Mouse (Mus musculus) heart, embryonic 10.5 days (tissue): ENCODE data around the gene Rnf207. TPM values are rescaled to one million over a fixed set of nuclear protein-coding genes. Genes with fewer than 3 reads are reported as not detected.

Experiments
- DNase-seq: peaks from one replicate; pipeline ENCODE4 v3.0.0-alpha.2; 2017; ENCODE audit warnings: low spot score
- H3K27ac ChIP-seq: fragments of 300-500 bp; sonication (generic); 2 replicates; pipeline ENCODE4 v1.5.1; 2016; ENCODE audit warnings: mild to moderate bottlenecking
- H3K27me3 ChIP-seq: fragments of 300-500 bp; sonication (generic); 2 replicates; pipeline ENCODE4 v1.6.1; 2016; ENCODE audit warnings: mild to moderate bottlenecking; ENCODE audit not compliant: poor library complexity, insufficient read depth, severe bottlenecking
- H3K36me3 ChIP-seq: fragments of 300-500 bp; sonication (generic); 2 replicates; pipeline ENCODE4 v1.6.1; 2016; ENCODE audit warnings: mild to moderate bottlenecking, moderate library complexity
- H3K4me1 ChIP-seq: fragments of 300-500 bp; sonication (generic); 2 replicates; pipeline ENCODE4 v1.6.1; 2016; ENCODE audit warnings: mild to moderate bottlenecking
- H3K4me3 ChIP-seq: fragments of 300-500 bp; sonication (generic); 2 replicates; pipeline ENCODE4 v1.5.1; 2016; ENCODE audit warnings: mild to moderate bottlenecking, moderate library complexity
- H3K9me3 ChIP-seq: fragments of 300-500 bp; sonication (generic); 2 replicates; pipeline ENCODE4 v1.6.1; 2016; ENCODE audit warnings: mild to moderate bottlenecking, moderate library complexity
- WGBS: fragments of 180-500 bp; shearing (Covaris S2); methylation state at CpG from one replicate; pipeline ENCODE4 v1.1.7; 2016; 5-methylcytosine and 5-hydroxymethylcytosine counted together
- polyA plus RNA-seq: library from polyadenylated mRNA; unstranded; fragments of >200 nt; fragmentation: Nextera tagmentation; extraction: Ambion mirVana; gene quantifications from 2 replicates; pipeline ENCODE4 v1.2.1, GENCODE M21; 2016

Rnf207 gene
- 19.1 and 39.9 TPM in 2 replicates for polyA plus RNA-seq

DNA sequence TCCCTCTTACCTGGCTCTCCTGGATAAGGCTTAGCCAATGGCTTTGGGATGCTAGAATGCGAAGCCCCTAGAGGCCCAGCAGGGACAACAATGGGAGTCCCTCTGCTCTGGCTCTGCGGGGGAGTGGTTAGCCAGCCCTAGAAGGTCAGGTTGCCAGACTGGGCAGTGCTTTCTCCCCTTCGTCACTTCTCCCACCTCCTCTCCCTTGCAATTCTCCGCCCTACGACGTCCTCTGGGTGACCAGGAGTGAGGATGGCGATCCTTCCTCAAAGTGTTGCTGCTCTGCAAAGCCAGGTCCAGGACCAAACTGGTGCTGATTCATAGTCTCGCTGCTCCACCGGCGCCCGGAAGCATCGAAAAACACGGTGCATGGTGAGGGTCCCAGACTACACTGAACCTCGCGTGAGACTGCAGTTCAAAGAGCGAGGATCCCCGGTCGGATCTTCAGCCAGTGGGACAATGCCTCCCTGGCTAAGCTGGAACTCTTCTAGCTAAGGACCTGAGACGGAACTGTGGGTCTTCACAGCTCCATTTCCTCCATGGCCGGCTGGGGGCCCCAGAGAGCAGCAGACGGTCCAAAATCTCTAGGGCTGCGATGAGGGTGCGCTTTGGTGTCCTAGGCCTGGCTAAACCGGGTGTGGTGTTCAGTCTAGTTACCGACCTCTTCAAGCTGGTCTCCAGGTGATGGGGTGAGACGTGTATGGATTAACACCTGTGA lies at the start of gene Rnf207:
Gene Rnf207, minus strand, starts transcription at position 477 of the 718 bp plus-strand sequence.
- H3K9me3 ChIP-seq = no peaks in the 10 kb centered on the region
- DNase-seq = peak; percentile 85
- 1% methylated on average over 26 of the region's 26 CpGs for WGBS
- H3K4me3 ChIP-seq = peak within 1 kb of the TSS; percentile 53
- peaks cover 3% of the 10 kb centered on the region; the same call in 1 of the 2 replicates for H3K36me3 ChIP-seq
- peaks cover 40% of the 10 kb centered on the region for H3K4me1 ChIP-seq
- peaks cover 55% of the 10 kb centered on the region for H3K27me3 ChIP-seq
- peak within 1 kb of the TSS; percentile 84 for H3K27ac ChIP-seq

DNA sequence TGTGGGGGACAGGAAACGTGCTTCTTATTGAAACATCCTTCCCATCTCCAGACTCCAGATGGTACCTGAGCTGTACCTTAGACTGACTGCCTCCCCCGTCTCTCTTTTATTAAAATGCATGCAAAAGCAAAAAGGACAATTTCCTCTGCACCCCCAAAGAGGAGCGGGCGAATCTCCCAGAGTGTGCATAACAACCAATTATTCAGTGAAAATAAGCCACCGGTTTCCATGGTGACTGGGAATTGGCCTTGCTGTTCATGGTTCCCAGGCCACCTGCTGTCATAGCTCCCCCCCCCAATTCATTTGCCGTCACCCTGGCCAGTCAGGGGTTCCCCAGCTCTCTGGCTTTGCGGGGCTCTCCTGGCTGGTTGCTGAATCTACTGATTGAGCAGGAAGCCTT lies 46.4 kb upstream of the Rnf207 start:
- Histone ChIP-seq H3K4me1 (peaks cover 25% of the 10 kb centered on the region), H3K27me3 (peaks cover 67% of the 10 kb centered on the region), H3K9me3 (no peaks in the 10 kb centered on the region), H3K36me3 (no peaks in the 10 kb centered on the region), H3K4me3 (no peak overlapping the region), H3K27ac (no peak overlapping the region)
- 66% methylated on average over 7 of the region's 7 CpGs for WGBS
- DNase-seq = no peak

DNA sequence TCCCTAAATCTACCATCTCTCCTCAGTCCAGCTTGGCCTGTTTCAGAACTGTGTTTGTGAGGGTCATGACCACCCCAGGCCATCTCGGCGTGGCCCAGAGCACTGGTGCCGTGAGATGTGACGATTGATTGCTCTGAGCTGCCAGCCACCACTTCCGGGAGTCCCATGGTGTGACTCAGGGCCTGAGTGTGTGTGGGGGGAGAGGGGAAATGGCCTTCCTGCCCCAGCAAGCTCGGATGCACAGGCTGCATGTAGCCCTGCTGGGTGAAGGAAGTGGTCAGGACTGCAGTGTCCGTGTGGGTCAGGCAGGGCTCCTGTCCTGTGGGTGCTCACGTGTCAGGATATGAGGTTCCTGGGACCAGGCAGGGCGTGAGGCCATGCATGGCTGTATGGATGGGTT lies 43.4 kb upstream of the Rnf207 start:
- Histone ChIP-seq H3K36me3 (no peaks in the 10 kb centered on the region), H3K4me3 (no peak overlapping the region), H3K27ac (no peak overlapping the region), H3K27me3 (peaks cover 89% of the 10 kb centered on the region), H3K4me1 (peaks cover 23% of the 10 kb centered on the region), H3K9me3 (no peaks in the 10 kb centered on the region)
- 55% methylated on average over 9 of the region's 9 CpGs for WGBS
- no peak for DNase-seq

DNA sequence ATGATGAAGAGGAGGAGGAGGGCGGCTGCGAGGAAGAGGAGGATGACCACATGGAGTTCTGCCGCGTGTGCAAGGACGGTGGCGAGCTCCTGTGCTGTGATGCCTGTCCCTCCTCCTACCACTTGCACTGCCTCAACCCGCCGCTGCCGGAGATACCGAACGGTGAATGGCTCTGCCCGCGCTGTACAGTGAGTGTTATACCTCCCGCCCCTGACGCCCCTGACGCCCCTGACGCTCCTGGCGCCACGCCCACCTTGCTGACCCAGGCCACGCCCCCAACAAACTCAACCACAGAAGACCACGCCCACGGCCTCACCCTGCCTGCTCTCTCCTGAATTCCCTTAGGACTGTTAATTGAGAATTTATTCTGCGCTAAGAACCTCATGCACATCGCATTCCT lies 42.1 kb upstream of the Rnf207 start:
- H3K27me3 ChIP-seq = peaks cover 87% of the 10 kb centered on the region
- 2% methylated on average over 24 of the region's 24 CpGs for whole genome bisulfite sequencing

DNA sequence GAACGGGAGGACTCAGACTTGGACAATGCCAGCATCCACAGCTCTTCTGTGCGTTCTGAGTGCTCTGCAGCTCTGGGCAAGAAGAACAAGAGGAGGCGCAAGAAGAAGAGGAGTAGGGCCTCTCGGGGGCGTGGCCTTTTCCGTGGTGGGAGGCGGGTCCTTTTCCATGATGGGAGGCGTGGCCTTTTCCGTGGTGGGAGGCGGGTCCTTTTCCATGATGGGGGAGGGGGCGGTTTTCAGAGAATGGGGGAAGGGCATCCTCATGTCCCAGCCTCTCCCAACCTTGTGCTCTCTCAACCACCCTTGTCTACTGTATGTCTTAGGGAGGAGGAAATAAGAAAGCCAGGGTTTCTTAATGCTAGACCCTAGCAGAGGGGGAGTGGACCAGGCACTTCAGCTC lies 40.9 kb upstream of the Rnf207 start:
- WGBS = 5% methylated on average over 11 of the region's 11 CpGs
- no peak overlapping the region for H3K4me3 ChIP-seq
- peaks cover 23% of the 10 kb centered on the region for H3K4me1 ChIP-seq

More for the DNA sequence above, 42.1 kb upstream of the Rnf207 start:
- no peaks in the 10 kb centered on the region for H3K9me3 ChIP-seq
- H3K27ac ChIP-seq = no peak overlapping the region
- peak; percentile 93 for DNase-seq
- no peaks in the 10 kb centered on the region for H3K36me3 ChIP-seq
- peak overlapping the region; percentile 48 for H3K4me3 ChIP-seq
- H3K4me1 ChIP-seq = peaks cover 23% of the 10 kb centered on the region

DNA sequence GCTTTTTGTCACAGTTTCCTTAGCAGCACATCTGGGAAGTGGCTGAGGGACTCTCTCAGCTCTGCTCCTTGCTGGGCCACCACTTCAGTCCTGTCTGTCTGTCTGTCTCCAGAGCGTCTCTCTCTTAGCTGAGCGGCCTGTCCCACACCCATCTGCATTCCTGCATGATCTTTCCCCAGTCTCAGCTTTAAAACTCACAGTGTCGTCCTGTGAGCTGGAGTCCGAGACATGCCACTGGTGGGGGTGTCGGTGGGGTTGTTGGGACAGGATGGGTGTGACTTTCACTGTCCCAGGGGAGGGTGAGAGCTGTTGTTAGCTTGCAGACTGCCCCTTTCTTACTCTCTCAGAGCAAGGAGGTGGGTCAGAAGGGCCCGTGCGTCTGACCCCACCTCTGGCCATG lies 36.9 kb upstream of the Rnf207 start:
- no peaks in the 10 kb centered on the region for H3K9me3 ChIP-seq
- H3K4me3 ChIP-seq = no peak overlapping the region
- 72% methylated on average over 7 of the region's 7 CpGs for WGBS
- DNase-seq = no peak
- H3K4me1 ChIP-seq = peaks cover 14% of the 10 kb centered on the region
- no peak overlapping the region for H3K27ac ChIP-seq
- peaks cover 94% of the 10 kb centered on the region for H3K27me3 ChIP-seq
- H3K36me3 ChIP-seq = no peaks in the 10 kb centered on the region

More for the DNA sequence above, 40.9 kb upstream of the Rnf207 start:
- no peak overlapping the region for H3K27ac ChIP-seq
- H3K36me3 ChIP-seq = no peaks in the 10 kb centered on the region
- peaks cover 85% of the 10 kb centered on the region for H3K27me3 ChIP-seq
- no peaks in the 10 kb centered on the region for H3K9me3 ChIP-seq
- no peak for DNase-seq

DNA sequence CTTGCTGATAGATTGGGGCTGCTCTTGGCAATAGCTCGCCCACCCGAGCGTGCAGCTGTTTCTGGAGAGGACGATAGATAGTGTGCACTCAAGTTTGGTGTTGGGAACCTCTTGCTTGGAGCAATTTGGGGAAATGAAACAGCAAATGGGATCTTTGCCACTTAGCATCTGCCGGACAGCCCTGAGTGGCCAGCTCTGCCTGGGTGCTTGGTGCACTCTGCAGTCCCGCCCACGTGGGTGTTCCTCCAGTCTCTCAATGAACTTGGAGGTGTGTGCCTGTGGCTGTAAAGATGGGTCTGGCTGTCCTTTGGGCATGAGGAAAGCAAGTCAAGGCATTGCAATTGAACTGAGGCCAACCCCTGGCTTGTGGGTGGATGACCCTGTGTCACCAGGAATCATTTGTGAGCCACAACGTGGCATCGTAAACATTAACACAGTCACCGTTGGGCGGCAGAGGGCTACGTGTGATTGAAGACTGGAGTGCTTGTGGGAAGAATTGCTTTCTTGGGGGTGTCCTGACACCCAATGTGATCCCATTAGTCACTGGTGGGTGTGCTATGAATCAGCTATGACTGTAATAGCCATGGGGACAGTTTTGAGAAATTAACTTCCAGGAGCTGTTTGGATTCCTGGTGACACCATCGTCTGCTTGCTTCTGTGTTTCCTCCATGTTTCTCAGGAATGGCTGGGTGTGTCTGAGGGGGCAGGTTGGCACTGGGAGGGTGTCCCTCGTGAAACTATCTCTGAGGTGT lies 35.3 kb upstream of the Rnf207 start:
- Histone ChIP-seq H3K9me3 (no peaks in the 10 kb centered on the region), H3K4me1 (peaks cover 12% of the 10 kb centered on the region), H3K4me3 (no peak overlapping the region), H3K36me3 (no peaks in the 10 kb centered on the region), H3K27me3 (peaks cover 94% of the 10 kb centered on the region), H3K27ac (no peak overlapping the region)
- WGBS = 78% methylated on average over 14 of the region's 14 CpGs
- DNase-seq = no peak

DNA sequence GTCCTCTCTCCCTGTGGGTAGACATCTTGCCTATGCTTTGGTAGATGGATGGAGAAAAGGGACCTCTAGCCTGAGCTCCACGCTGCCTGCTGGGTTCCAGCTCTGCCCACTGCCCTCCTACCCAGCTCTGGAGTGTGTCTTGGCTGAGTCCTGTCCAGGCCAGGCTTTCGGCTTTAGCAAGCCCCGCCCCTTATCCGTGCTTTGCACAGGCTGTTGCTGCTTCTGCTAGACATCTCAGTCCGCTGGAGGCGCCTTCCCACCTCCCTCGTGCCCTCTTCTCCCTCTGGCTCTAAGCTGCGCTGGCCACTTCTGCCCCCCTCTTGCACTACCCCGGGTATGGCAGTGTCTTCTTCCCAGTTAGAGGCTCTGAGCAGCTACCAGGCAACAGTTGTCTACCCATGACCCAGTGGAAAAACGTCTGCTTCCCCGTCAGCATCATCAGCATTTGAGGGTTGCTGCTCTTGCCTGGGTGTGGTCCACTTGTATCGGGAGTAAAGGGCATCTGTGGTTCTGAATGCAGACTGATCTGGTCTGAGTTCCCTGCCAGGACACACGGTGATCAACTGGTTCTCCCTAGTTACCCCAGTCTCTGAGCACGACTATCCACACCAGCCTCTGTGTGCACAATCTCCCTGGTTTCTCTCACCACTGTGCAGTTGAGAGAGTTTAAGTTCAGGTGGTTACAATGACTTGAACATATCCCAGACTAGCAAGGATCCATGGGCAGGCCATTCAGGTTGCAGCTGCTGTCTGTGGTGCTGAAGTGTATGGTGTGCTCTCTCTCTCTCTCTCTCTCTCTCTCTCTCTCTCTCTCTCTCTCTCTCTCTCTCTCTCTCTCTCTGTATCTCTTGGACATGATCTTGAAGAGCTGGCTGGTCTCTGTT lies 32.9 kb upstream of the Rnf207 start:
- H3K9me3 ChIP-seq = no peaks in the 10 kb centered on the region
- WGBS = 18% methylated on average over 14 of the region's 14 CpGs
- H3K4me1 ChIP-seq = peaks cover 17% of the 10 kb centered on the region
- H3K4me3 ChIP-seq = no peak overlapping the region
- no peaks in the 10 kb centered on the region for H3K36me3 ChIP-seq
- DNase-seq = no peak
- peaks cover 88% of the 10 kb centered on the region for H3K27me3 ChIP-seq
- H3K27ac ChIP-seq = no peak overlapping the region

DNA sequence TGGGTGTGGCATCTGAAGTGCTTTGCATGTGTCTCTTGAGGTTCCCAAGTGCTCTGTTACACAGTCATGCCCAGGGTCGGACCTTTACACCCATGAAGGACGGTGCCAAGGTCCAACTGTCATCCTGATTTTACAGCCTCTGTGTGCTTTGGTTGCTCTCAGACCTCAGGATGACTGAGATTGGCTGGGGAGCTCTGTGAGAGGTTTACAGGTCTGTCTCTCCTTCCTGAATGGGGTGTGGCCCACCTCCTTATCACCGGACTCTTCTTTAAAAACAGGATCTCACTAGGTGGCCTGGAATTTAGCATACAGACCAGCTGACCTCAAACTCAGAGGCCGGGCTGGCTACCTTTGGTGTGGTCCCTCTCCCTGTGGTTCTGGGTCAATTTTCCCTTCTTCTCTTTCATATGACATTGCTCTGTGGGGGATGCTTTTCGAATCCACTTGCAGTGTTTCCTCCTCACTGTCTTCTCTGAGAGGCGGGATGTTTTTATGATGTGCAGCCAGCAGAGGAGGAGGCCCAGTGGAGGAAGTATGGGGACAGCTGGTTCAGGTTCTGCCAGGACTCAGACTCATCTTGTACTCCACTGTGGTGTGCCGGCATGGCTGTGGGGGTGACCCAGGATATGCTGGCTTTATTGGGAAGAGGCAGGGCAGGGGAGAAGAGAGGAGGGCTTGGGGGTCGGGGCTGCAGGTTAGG lies 32.1 kb upstream of the Rnf207 start:
- DNase-seq = no peak
- Histone ChIP-seq H3K9me3 (no peaks in the 10 kb centered on the region), H3K27me3 (peaks cover 84% of the 10 kb centered on the region), H3K36me3 (no peaks in the 10 kb centered on the region), H3K27ac (no peak overlapping the region), H3K4me3 (no peak overlapping the region), H3K4me1 (peaks cover 25% of the 10 kb centered on the region)
- 23% methylated on average over 8 of the region's 8 CpGs for WGBS

DNA sequence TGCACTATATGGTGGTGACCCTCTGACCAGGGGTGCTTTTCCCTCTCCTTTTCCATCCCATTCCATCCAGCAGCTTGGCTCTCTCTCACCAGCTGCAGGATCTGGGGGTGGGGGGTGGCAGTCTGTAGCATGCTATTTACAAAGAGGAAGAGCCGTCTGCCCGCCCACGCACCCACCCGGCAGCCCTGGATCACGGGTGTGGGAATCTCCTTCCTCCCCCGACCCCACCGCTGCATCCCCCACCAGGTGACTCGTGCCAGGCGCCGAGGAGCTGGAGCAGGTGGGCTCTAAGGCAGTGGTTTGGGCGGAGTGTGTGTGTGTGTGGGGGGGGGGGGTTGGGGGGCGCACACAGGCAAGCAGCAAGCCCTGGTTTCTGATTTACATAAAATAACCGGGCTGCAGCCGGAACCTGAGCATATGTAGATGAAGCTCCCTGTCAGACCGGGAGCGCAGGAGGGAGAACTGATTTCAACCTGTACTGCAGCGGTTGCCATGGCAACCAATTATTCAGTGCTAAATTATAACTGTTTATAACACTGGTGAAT lies 31.1 kb upstream of the Rnf207 start:
- WGBS = 15% methylated on average over 17 of the region's 17 CpGs
- Histone ChIP-seq H3K27ac (no peak overlapping the region), H3K9me3 (no peaks in the 10 kb centered on the region), H3K4me3 (no peak overlapping the region), H3K4me1 (peaks cover 35% of the 10 kb centered on the region), H3K27me3 (peaks cover 84% of the 10 kb centered on the region), H3K36me3 (no peaks in the 10 kb centered on the region)
- no peak for DNase-seq

DNA sequence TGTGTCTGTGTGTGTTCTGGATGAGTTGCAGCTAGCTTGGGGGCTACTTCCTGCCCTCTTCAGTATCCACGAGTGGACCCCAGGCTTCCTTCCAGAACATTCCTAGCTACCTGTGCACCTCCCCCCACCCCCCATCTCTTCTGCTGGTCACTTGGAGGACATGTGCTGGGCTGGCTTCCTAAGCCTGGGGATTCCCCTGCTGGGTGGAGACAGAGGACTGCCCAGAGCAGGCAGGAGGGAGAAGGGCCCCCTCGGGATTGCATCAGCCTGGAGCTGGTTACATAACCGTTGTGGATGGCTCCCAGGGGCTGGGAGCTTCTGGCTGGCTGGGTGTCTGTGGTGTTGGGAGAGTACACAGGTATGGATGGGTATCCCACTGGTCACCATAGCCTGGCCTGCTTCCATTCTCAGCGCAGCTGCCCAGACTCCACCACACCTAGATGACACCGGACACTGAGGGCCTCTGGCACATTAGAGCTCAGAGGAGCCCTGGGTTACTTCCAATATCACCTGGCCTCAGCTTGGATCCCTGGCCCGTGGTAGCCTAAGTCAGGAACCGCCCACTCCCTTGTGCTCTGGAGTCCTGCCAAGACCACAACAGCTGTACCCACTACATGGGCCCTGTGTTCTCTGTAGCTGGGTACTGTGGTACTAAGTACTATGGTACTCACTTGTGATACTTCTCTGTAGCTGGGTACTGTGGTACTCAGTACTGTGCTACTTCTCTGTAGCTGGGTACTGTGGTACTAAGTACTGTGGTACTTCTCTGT lies 26.5 kb upstream of the Rnf207 start:
- Histone ChIP-seq H3K36me3 (no peaks in the 10 kb centered on the region), H3K27ac (no peak overlapping the region), H3K4me3 (no peak overlapping the region), H3K27me3 (peaks cover 80% of the 10 kb centered on the region), H3K4me1 (peaks cover 43% of the 10 kb centered on the region), H3K9me3 (no peaks in the 10 kb centered on the region)
- no peak for DNase-seq
- 50% methylated on average over 7 of the region's 7 CpGs for WGBS
